Mouse (Mus musculus): ENCODE measurements around the gene Olfr672. TPM values are rescaled to one million over a fixed set of nuclear protein-coding genes. Genes with fewer than 3 reads are reported as not detected.
"Not testable (repeated sequence)": the region's sequence is repeated elsewhere in the genome, so short reads cannot be mapped to it uniquely, and the experiment has no call there.

The Olfr672 gene
- polyA plus RNA-seq (2014; fragmentation: Nextera tagmentation; extraction: Ambion mirVana), result not detected in 2 replicates

DNA sequence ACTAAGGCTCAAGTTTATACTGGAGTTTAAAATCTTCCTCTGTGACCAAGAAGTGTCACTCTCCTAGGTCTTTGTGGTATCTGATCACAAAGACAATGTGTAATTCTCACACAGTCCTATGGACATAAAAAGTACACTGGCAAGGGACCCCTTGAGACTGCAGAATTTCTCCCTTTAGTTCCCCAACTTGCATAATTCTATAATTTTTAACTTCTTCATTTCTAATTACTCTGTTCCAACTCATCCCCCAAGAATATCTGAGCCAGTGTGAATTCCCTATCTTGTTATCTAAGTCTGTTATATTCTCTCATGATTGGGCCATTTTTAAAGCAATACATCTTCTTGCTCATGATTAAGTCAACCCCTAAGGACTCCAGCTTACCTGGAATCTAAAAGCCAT, at the start of gene Olfr672:
Olfr672 (minus strand) TSS at position 101 of the 400 bp plus-strand sequence.
- H3K9me3 ChIP-seq (ENCODE audit: control insufficient read depth, low read length), result no peaks in the 10 kb centered on the region
- no peak within 1 kb of the TSS for H3K4me2 ChIP-seq (ENCODE audit: low read length)
- H3K4me1 ChIP-seq (ENCODE audit: control insufficient read depth, insufficient read depth, low read length), result no peaks in the 10 kb centered on the region
- H3K36me3 ChIP-seq (ENCODE audit: control insufficient read depth, insufficient read depth, low read length), result no peaks in the 10 kb centered on the region
- DNase-seq (no peak), ATAC-seq (ENCODE audit: low FRiP score, low TSS enrichment) (no peak)
- H3K9ac ChIP-seq (replicated peaks; ENCODE audit: low read length), result no peak within 1 kb of the TSS
- no peak within 1 kb of the TSS for H3K27ac ChIP-seq (replicated peaks; ENCODE audit: low read depth, low read length)
- H3K27me3 ChIP-seq (ENCODE audit: control insufficient read depth, insufficient read depth, low read length), result no peaks in the 10 kb centered on the region
- H3K4me3 ChIP-seq (replicated peaks; ENCODE audit: low read depth, low read length), result no peak within 1 kb of the TSS

DNA sequence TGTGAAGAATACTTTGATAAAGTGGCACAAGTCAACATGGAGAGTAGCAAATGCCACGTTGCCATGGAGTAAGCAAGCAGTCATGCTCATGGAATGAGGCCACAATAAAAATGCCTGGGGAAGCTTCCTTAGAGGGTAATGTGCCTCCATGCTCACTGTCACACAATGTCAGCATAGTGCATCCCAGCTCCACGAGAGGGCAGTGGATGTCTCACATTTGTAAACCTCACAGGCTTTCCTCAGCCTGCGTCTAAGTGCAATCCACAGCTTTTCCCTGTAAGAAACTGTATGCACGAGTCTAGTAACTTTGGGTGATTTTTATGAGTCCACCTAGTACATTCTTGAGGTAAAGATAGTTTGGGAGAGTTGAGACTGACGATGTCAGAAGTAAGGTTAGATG, 32.0 kb upstream of the Olfr672 start:
- WGBS, result 55% methylated on average over 5 of the region's 5 CpGs
- peak; percentile 37 for DNase-seq

DNA sequence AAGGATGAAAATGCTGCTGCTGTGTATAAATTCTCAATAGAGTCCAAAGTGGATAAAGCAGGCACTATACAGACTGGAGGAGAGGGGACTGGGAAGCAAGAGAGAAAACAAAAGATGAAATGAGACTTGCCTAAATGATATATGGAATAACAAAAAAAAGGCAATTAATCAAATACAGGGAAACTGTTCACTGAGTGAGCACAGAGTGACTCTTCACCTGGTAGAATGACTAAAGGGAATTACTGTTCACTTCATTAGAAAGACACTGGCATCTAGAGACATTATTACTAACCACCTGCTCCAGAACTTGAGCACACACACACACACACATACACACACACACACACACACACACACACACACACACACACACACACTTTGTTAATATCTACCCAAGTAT, 30.6 kb upstream of the Olfr672 start, which contains the start of gene Olfr676:
Olfr676 (plus strand) TSS at position 301 of the 400 bp plus-strand sequence.
- H3K9me3 ChIP-seq (ENCODE audit: control insufficient read depth, low read length), result no peaks in the 10 kb centered on the region
- H3K27ac ChIP-seq (replicated peaks; ENCODE audit: low read depth, low read length), result no peak within 1 kb of the TSS
- no peak within 1 kb of the TSS for H3K4me2 ChIP-seq (ENCODE audit: low read length)
- no peaks in the 10 kb centered on the region for H3K27me3 ChIP-seq (ENCODE audit: control insufficient read depth, insufficient read depth, low read length)
- ATAC-seq (ENCODE audit: low FRiP score, low TSS enrichment) (no peak), DNase-seq (no peak)
- H3K4me3 ChIP-seq (replicated peaks; ENCODE audit: low read depth, low read length), result no peak within 1 kb of the TSS
- H3K4me1 ChIP-seq (ENCODE audit: control insufficient read depth, insufficient read depth, low read length), result no peaks in the 10 kb centered on the region
- H3K36me3 ChIP-seq (ENCODE audit: control insufficient read depth, insufficient read depth, low read length), result no peaks in the 10 kb centered on the region
- H3K9ac ChIP-seq (replicated peaks; ENCODE audit: low read length), result no peak within 1 kb of the TSS

More for the DNA sequence above, 32.0 kb upstream of the Olfr672 start:
- H3K36me3 ChIP-seq (ENCODE audit: control insufficient read depth, insufficient read depth, low read length); H3K9me3 ChIP-seq (ENCODE audit: control insufficient read depth, low read length); H3K27ac ChIP-seq (replicated peaks; ENCODE audit: low read depth, low read length); H3K4me3 ChIP-seq (replicated peaks; ENCODE audit: low read depth, low read length); H3K4me1 ChIP-seq (ENCODE audit: control insufficient read depth, insufficient read depth, low read length); H3K27me3 ChIP-seq (ENCODE audit: control insufficient read depth, insufficient read depth, low read length); H3K4me2 ChIP-seq (ENCODE audit: low read length); H3K9ac ChIP-seq (replicated peaks; ENCODE audit: low read length); ATAC-seq (ENCODE audit: low FRiP score, low TSS enrichment): not testable (repeated sequence)

DNA sequence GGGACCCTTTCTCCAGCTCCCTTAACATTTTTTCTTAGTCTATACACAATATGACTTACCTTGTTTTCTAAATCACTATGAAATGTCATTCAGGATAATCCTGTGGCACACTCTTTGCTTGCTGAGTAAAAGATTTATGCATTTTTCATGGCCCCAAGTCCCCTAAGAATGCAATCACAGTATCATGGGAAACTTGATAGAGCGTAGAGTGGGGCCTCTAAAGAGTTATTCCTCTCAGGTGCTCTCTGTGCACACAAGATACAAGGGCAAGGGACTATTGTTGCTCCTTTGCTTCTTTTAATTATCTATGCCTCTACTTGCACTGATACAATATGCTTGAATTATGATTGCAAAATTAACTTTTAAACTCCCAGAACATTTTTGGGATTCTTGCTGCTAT, 26.5 kb upstream of the Olfr672 start, which contains the start of gene Olfr675:
Olfr675 (minus strand) TSS at position 101 of the 400 bp plus-strand sequence.
- Histone ChIP-seq H3K4me2 (ENCODE audit: low read length) (no peak within 1 kb of the TSS), H3K27ac (replicated peaks; ENCODE audit: low read depth, low read length) (no peak within 1 kb of the TSS), H3K4me1 (ENCODE audit: control insufficient read depth, insufficient read depth, low read length) (no peaks in the 10 kb centered on the region), H3K9ac (replicated peaks; ENCODE audit: low read length) (no peak within 1 kb of the TSS), H3K9me3 (ENCODE audit: control insufficient read depth, low read length) (no peaks in the 10 kb centered on the region), H3K27me3 (ENCODE audit: control insufficient read depth, insufficient read depth, low read length) (no peaks in the 10 kb centered on the region), H3K4me3 (replicated peaks; ENCODE audit: low read depth, low read length) (no peak within 1 kb of the TSS), H3K36me3 (ENCODE audit: control insufficient read depth, insufficient read depth, low read length) (no peaks in the 10 kb centered on the region)
- WGBS, result 70% methylated on average over 1 of the region's 1 CpGs
- DNase-seq (no peak), ATAC-seq (ENCODE audit: low FRiP score, low TSS enrichment) (no peak)

DNA sequence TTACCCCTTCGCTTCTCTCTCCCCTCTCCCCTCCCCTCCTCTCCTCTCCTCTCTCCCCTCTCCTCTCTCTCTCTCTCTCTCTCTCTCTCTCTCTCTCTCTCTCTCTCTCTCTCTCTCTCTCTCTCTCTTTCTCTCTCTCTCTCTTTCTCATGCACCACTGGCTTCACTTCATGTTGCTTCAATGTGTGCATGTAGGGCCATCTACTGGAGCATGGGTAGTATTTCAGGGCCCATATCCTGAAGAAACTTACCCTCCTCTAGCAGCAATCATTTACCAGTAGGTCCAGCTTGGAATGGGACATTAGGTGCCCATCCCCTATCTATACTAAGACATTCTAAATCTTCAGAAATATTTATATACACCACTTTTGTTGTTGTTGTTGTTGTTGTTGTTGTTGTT, 20.7 kb upstream of the Olfr672 start:
- Histone ChIP-seq H3K9ac (replicated peaks; ENCODE audit: low read length) (no peak overlapping the region), H3K9me3 (ENCODE audit: control insufficient read depth, low read length) (no peaks in the 10 kb centered on the region), H3K27me3 (ENCODE audit: control insufficient read depth, insufficient read depth, low read length) (no peaks in the 10 kb centered on the region), H3K4me2 (ENCODE audit: low read length) (no peak overlapping the region), H3K36me3 (ENCODE audit: control insufficient read depth, insufficient read depth, low read length) (no peaks in the 10 kb centered on the region), H3K4me1 (ENCODE audit: control insufficient read depth, insufficient read depth, low read length) (no peaks in the 10 kb centered on the region), H3K4me3 (replicated peaks; ENCODE audit: low read depth, low read length) (no peak overlapping the region), H3K27ac (replicated peaks; ENCODE audit: low read depth, low read length) (no peak overlapping the region)
- WGBS, result 81% methylated on average over 1 of the region's 1 CpGs
- no peak for ATAC-seq (ENCODE audit: low FRiP score, low TSS enrichment)
- peak; percentile 8 for DNase-seq

DNA sequence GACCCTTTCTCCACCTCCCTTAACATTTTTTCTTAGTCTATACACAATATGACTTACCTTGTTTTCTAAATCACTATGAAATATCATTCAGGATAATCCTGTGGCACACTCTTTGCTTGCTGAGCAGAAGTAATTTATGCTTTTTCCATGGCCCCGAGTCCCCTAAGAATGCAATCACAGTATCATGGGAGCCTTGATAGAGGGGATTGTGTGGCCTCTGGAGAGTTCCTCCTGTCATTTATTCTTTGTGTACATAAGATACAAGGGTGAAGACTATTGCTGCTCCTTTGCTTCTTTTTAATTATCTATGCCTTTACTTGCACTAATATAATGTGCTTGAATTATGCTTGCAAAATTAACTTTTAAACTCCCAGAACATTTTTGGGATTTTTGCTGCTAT, 22.8 kb downstream of the Olfr672 start, which contains the start of gene Olfr671:
Olfr671 (minus strand) TSS at position 101 of the 400 bp plus-strand sequence.
- H3K27ac ChIP-seq (replicated peaks; ENCODE audit: low read depth, low read length), result no peak within 1 kb of the TSS
- 77% methylated on average over 1 of the region's 1 CpGs for WGBS
- no peaks in the 10 kb centered on the region for H3K9me3 ChIP-seq (ENCODE audit: control insufficient read depth, low read length)
- ATAC-seq (ENCODE audit: low FRiP score, low TSS enrichment) (no peak), DNase-seq (no peak)
- H3K36me3 ChIP-seq (ENCODE audit: control insufficient read depth, insufficient read depth, low read length), result no peaks in the 10 kb centered on the region
- H3K27me3 ChIP-seq (ENCODE audit: control insufficient read depth, insufficient read depth, low read length), result no peaks in the 10 kb centered on the region
- no peaks in the 10 kb centered on the region for H3K4me1 ChIP-seq (ENCODE audit: control insufficient read depth, insufficient read depth, low read length)
- no peak within 1 kb of the TSS for H3K4me3 ChIP-seq (replicated peaks; ENCODE audit: low read depth, low read length)
- H3K4me2 ChIP-seq (ENCODE audit: low read length), result no peak within 1 kb of the TSS
- no peak within 1 kb of the TSS for H3K9ac ChIP-seq (replicated peaks; ENCODE audit: low read length)

DNA sequence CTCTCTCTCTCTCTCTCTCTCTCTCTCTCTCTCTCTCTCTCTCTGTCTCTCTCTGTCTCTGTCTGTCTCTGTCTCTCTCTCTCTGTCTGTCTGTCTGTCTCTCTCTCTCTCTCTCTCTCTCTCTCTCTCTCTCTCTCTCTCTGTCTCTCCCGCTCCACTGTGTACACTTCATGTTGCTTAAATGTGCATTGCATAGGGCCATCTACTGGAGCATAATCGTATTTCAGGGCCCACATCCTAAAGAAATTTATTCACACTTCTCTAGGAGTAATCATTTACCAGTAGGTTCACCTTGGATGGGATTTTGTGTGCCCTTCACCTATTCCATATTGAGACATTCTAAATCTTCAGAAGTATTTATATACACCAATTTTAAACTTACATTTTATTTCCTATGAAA, 29.3 kb downstream of the Olfr672 start:
- H3K36me3 ChIP-seq (ENCODE audit: control insufficient read depth, insufficient read depth, low read length); H3K4me1 ChIP-seq (ENCODE audit: control insufficient read depth, insufficient read depth, low read length); H3K27me3 ChIP-seq (ENCODE audit: control insufficient read depth, insufficient read depth, low read length); H3K4me3 ChIP-seq (replicated peaks; ENCODE audit: low read depth, low read length); ATAC-seq (ENCODE audit: low FRiP score, low TSS enrichment); H3K27ac ChIP-seq (replicated peaks; ENCODE audit: low read depth, low read length); H3K9ac ChIP-seq (replicated peaks; ENCODE audit: low read length); DNase-seq; H3K9me3 ChIP-seq (ENCODE audit: control insufficient read depth, low read length); H3K4me2 ChIP-seq (ENCODE audit: low read length): not testable (repeated sequence)
- 71% methylated on average over 2 of the region's 2 CpGs for WGBS

DNA sequence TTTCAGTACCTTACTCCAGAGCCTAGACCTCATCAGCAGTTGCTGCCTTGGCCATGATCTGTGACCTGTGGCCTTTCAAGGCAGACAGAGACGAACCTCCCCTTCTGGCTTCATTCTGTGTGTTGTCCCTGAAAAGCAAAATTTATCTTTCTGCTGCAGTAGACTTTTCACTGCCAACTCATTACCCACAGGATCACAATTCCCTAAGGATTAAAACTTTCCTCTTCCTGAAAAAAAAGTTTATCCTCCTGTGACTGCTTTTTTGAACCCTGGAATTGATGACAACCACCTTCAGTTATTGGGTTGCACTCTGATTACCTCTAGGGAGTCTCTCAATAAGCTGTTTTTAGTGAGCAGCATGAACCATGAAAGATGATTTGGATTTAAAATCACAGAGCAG, 39.3 kb downstream of the Olfr672 start, which contains the start of gene Olfr670:
Olfr670 (minus strand) TSS at position 101 of the 400 bp plus-strand sequence.
- Histone ChIP-seq H3K36me3 (ENCODE audit: control insufficient read depth, insufficient read depth, low read length) (no peaks in the 10 kb centered on the region), H3K4me2 (ENCODE audit: low read length) (no peak within 1 kb of the TSS), H3K9me3 (ENCODE audit: control insufficient read depth, low read length) (no peaks in the 10 kb centered on the region), H3K4me3 (replicated peaks; ENCODE audit: low read depth, low read length) (no peak within 1 kb of the TSS), H3K9ac (replicated peaks; ENCODE audit: low read length) (no peak within 1 kb of the TSS), H3K27ac (replicated peaks; ENCODE audit: low read depth, low read length) (no peak within 1 kb of the TSS), H3K4me1 (ENCODE audit: control insufficient read depth, insufficient read depth, low read length) (no peaks in the 10 kb centered on the region), H3K27me3 (ENCODE audit: control insufficient read depth, insufficient read depth, low read length) (no peaks in the 10 kb centered on the region)
- WGBS, result 48% methylated on average over 1 of the region's 1 CpGs
- ATAC-seq (ENCODE audit: low FRiP score, low TSS enrichment) (no peak), DNase-seq (no peak)

DNA sequence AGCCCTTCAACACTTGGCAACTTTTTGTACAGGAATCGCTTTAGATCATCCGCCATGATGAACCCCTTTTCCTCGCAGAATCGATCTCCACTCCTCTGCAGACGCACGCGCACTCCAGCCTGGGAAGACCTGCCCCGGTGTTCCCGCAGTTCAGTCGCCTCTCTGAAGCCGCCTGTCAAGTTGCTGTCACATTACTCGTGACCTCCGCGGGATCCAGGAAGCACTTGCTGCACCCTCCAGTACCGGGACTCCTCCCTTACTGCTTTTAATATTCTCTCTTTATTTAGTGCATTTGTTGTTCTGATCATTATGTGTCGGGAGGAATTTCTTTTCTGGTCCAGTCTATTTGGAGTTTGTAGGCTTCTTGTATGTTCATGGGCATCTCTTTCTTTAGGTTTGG, 51.6 kb downstream of the Olfr672 start:
- WGBS, result 96% methylated on average over 16 of the region's 16 CpGs
- not testable (repeated sequence) for H3K4me3 ChIP-seq (replicated peaks; ENCODE audit: low read depth, low read length); H3K4me1 ChIP-seq (ENCODE audit: control insufficient read depth, insufficient read depth, low read length); H3K4me2 ChIP-seq (ENCODE audit: low read length); H3K27ac ChIP-seq (replicated peaks; ENCODE audit: low read depth, low read length); H3K9ac ChIP-seq (replicated peaks; ENCODE audit: low read length); H3K27me3 ChIP-seq (ENCODE audit: control insufficient read depth, insufficient read depth, low read length); ATAC-seq (ENCODE audit: low FRiP score, low TSS enrichment); DNase-seq; H3K9me3 ChIP-seq (ENCODE audit: control insufficient read depth, low read length); H3K36me3 ChIP-seq (ENCODE audit: control insufficient read depth, insufficient read depth, low read length)
